Mouse (Mus musculus) kidney, postnatal 0 days (tissue): ENCODE measurements around the gene Fam160a2. TPM values are rescaled to one million over a fixed set of nuclear protein-coding genes. Genes with fewer than 3 reads are reported as not detected.

Source experiments
- ATAC-seq: fragments of 200-750 bp; cut with Nextera tagmentation; replicated peaks from 2 replicates; pipeline ENCODE4 v1.8.0; 2017; ENCODE audit warnings: low read depth, moderate number of reproducible peaks, moderate TSS enrichment, moderate library complexity; ENCODE audit not compliant: low FRiP score
- DNase-seq: peaks from one replicate; pipeline ENCODE4 v3.0.0-alpha.2; 2016; ENCODE audit warnings: low spot score
- H3K27ac ChIP-seq: fragments of 300-500 bp; sonication (generic); 2 replicates; pipeline ENCODE4 v1.5.1; 2014; ENCODE audit warnings: mild to moderate bottlenecking
- H3K27me3 ChIP-seq: fragments of 300-500 bp; sonication (generic); 2 replicates; pipeline ENCODE4 v1.6.1; 2014; ENCODE audit warnings: low read length, mixed read lengths; ENCODE audit not compliant: insufficient read depth
- H3K36me3 ChIP-seq: fragments of 300-500 bp; sonication (generic); 2 replicates; pipeline ENCODE4 v1.6.1; 2014; ENCODE audit warnings: low read length, mixed read lengths; ENCODE audit not compliant: insufficient read depth
- H3K4me1 ChIP-seq: fragments of 300-500 bp; sonication (generic); replicated peaks from 2 replicates; pipeline ENCODE4 v1.6.1; 2014; ENCODE audit warnings: antibody characterized with exemption, low read length, mixed read lengths; ENCODE audit not compliant: insufficient read depth
- H3K4me2 ChIP-seq: fragments of 300-500 bp; sonication (generic); 2 replicates; pipeline ENCODE4 v1.6.1; 2014; ENCODE audit warnings: mild to moderate bottlenecking, low read length, moderate library complexity, mixed read lengths
- H3K4me3 ChIP-seq: fragments of 300-500 bp; sonication (generic); replicated peaks from 2 replicates; pipeline ENCODE4 v1.5.1; 2014; ENCODE audit warnings: low read depth, low read length
- H3K9ac ChIP-seq: fragments of 300-500 bp; sonication (generic); 2 replicates; pipeline ENCODE4 v1.6.1; 2014; ENCODE audit warnings: low read depth, low read length
- H3K9me3 ChIP-seq: fragments of 300-500 bp; sonication (generic); replicated peaks from 2 replicates; pipeline ENCODE4 v1.6.1; 2016; ENCODE audit warnings: low read length, inconsistent platforms, mixed read lengths
- CTCF ChIP-seq: IDR thresholded peaks from 2 replicates; pipeline ENCODE4 v1.5.1; 2016; ENCODE audit warnings: antibody characterized with exemption, low read depth, mild to moderate bottlenecking, moderate library complexity
- WGBS: fragments of 180-500 bp; shearing (Covaris S2); extraction: QIAGEN DNeasy Blood & Tissue Kit; methylation state at CpG from one replicate; pipeline ENCODE4 v1.1.7; 2014; 5-methylcytosine and 5-hydroxymethylcytosine counted together
- polyA plus RNA-seq: library from polyadenylated mRNA; unstranded; fragments of >200 nt; fragmentation: Nextera tagmentation; extraction: Ambion mirVana; gene quantifications from 2 replicates; pipeline ENCODE4 v1.2.1, GENCODE M21; 2015

The Fam160a2 gene
- polyA plus RNA-seq, 1 experiment from 2014 or later, result 28.0 TPM

DNA sequence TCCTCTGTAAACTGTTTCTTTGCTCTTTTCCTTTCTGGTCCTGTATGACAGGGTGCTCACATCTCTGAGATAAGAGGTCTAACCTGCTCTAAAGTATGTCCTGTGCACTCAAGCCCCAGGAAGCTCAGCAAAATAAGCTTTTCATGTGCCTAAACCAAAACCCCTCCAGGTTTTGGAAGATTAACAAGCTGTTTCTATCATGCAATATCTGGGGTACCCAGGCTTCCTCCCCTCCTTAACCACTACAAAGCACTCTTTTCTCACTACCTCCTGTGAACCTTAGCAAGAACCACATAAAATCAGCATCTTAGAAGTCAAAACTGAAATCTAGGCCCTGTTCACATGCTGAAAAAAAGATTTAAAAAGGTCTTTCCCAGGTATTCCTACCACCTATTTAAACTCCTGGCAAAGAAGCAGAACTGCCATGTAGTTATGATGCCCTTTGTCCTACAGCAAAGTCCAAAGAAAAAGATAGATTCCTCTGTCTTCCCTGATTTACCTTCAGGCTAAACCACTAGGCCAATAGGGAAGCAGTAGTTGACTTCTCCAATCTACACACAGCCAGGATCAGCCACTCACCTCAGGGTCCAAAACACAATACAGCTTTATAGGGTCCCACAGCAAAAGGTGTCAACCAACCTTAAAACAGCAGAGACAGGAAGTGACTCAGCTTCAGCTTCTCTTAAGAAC lies 4.6 kb downstream of the Fam160a2 start:
- no peaks in the 10 kb centered on the region for H3K9me3 ChIP-seq
- H3K9ac ChIP-seq, result no peak overlapping the region
- no peak overlapping the region for H3K4me2 ChIP-seq
- ATAC-seq (no peak), DNase-seq (no peak)
- no peaks in the 10 kb centered on the region for H3K27me3 ChIP-seq
- H3K27ac ChIP-seq, result no peak overlapping the region
- no peaks in the 10 kb centered on the region for H3K36me3 ChIP-seq
- H3K4me1 ChIP-seq, result no peaks in the 10 kb centered on the region
- TF ChIP-seq CTCF, result no peak
- H3K4me3 ChIP-seq, result no peak overlapping the region

DNA sequence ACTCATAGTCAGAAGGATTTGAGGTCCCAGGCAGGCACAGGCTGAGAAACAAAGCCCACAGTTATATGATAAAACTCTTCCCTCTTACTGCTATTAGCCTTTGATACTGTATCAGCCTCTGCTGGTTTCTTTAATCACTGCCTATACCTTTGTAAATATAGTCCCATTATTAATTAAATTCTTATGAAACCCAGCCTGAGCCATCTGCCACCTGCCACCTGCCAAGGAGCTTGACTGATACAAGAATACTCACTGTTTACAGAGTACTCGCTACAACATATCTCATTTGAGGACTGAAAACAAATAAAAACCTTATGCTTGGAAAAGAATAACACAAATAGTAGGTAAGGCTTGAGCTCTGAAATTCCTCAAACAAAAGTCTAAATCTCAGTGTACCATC lies 5.2 kb downstream of the Fam160a2 start:
- Histone ChIP-seq H3K4me3 (no peak overlapping the region), H3K4me1 (no peaks in the 10 kb centered on the region), H3K27ac (no peak overlapping the region), H3K27me3 (no peaks in the 10 kb centered on the region), H3K9me3 (no peaks in the 10 kb centered on the region), H3K36me3 (peaks cover 6% of the 10 kb centered on the region; the same call in 1 of the 2 replicates), H3K4me2 (no peak overlapping the region), H3K9ac (no peak overlapping the region)
- ATAC-seq, result no peak
- WGBS, result 81% methylated on average over 1 of the region's 1 CpGs
- DNase-seq, result no peak
- no peak for TF ChIP-seq CTCF

DNA sequence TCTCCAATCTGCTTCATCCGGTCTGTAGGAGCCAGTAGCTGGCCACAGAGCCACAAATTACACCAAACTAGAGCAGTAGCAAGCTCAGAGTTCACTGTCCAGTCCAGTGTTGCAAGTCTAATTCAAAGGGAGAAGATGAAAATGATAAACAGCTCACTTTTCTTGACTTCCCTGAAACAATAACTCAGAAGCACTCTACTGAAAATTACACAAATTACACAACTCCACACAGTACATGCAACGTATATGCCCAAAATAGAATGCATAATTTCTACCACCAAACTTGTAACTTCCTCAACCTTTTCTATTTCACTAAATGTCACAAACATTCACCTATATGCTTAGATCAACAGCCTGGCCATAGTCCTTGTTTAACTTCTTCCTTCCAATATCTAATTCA lies 9.6 kb downstream of the Fam160a2 start:
- Histone ChIP-seq H3K4me2 (no peak overlapping the region), H3K9ac (no peak overlapping the region), H3K27ac (no peak overlapping the region), H3K9me3 (no peaks in the 10 kb centered on the region), H3K36me3 (peaks cover 33% of the 10 kb centered on the region), H3K4me1 (no peaks in the 10 kb centered on the region), H3K27me3 (no peaks in the 10 kb centered on the region), H3K4me3 (no peak overlapping the region)
- ATAC-seq (no peak), DNase-seq (no peak)
- no peak for TF ChIP-seq CTCF
- 85% methylated on average over 2 of the region's 2 CpGs for WGBS

GRCm38 (mm10) chr7:105387696-105388095 lies 12.2 kb downstream of the Fam160a2 start:
- no peak overlapping the region for H3K27ac ChIP-seq
- DNase-seq, result no peak
- no peaks in the 10 kb centered on the region for H3K9me3 ChIP-seq
- no peak overlapping the region for H3K4me3 ChIP-seq
- no peak overlapping the region for H3K9ac ChIP-seq
- no peak for ATAC-seq
- no peaks in the 10 kb centered on the region for H3K4me1 ChIP-seq
- no peak for TF ChIP-seq CTCF
- H3K36me3 ChIP-seq, result peaks cover 55% of the 10 kb centered on the region
- H3K4me2 ChIP-seq, result no peak overlapping the region
- no peaks in the 10 kb centered on the region for H3K27me3 ChIP-seq
- 96% methylated on average over 2 of the region's 2 CpGs for WGBS

GRCm38 (mm10) chr7:105380329-105380728 lies 19.5 kb downstream of the Fam160a2 start:
- no peak for ATAC-seq
- Histone ChIP-seq H3K4me3 (no peak overlapping the region), H3K4me1 (no peaks in the 10 kb centered on the region), H3K9me3 (no peaks in the 10 kb centered on the region), H3K4me2 (no peak overlapping the region), H3K9ac (no peak overlapping the region), H3K36me3 (peaks cover 57% of the 10 kb centered on the region), H3K27me3 (no peaks in the 10 kb centered on the region), H3K27ac (no peak overlapping the region)
- no peak for DNase-seq
- no peak for TF ChIP-seq CTCF
- 95% methylated on average over 3 of the region's 3 CpGs for WGBS

DNA sequence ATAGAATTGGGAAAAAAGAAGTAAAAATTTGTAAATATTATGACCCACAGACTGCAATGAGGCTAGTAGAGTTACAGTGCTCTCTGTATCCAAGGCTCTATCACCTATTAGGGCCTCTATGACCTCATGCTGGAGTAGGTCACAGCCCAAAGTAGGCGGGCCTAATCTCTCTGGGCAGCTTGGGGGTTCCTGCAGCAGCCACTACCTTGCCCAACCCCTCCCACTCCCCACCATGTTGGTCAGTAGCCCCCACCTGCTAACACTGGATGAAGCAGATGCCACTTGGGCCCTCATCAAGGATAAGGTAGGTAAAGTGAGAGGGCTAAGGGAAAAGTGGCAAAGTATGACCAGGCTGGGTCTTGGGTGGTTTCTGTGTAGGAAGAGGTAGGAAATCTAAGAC lies 25.0 kb downstream of the Fam160a2 start, which contains the start of gene Gm5901:
Gm5901 (plus strand) TSS at position 173 of the 400 bp plus-strand sequence.
- no peak for ATAC-seq

DNA sequence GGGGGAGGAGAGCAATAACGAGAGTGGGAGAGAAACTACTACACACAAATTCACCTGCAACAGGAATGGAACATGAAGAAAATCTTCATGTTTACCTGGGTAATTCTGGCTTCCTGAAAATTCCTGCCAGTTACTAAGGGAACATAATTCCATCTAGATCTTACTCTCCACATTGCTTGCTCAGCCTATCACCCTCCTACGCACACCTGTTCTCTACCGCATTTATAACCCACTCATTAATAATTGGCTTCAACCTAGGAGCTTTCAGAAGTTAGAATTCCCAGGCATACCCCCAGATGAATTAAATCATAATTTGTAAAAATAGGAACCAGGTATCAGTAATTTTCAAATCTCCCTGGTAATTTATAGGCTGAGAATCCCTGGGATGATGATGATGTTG lies 25.9 kb downstream of the Fam160a2 start:
- ATAC-seq (no peak), DNase-seq (no peak)
- Histone ChIP-seq H3K4me2 (no peak overlapping the region), H3K4me1 (no peaks in the 10 kb centered on the region), H3K4me3 (no peak overlapping the region), H3K9me3 (no peaks in the 10 kb centered on the region), H3K9ac (no peak overlapping the region), H3K36me3 (peaks cover 16% of the 10 kb centered on the region), H3K27ac (no peak overlapping the region), H3K27me3 (no peaks in the 10 kb centered on the region)
- 86% methylated on average over 3 of the region's 3 CpGs for WGBS
- no peak for TF ChIP-seq CTCF

More for the DNA sequence above, 25.0 kb downstream of the Fam160a2 start, which contains the start of gene Gm5901:
- WGBS, result 92% methylated on average over 1 of the region's 1 CpGs
- H3K4me1 ChIP-seq, result no peaks in the 10 kb centered on the region
- peaks cover 23% of the 10 kb centered on the region for H3K36me3 ChIP-seq
- no peak for DNase-seq
- no peak within 1 kb of the TSS for H3K4me2 ChIP-seq
- no peak within 1 kb of the TSS for H3K27ac ChIP-seq
- H3K27me3 ChIP-seq, result no peaks in the 10 kb centered on the region
- no peak within 1 kb of the TSS for H3K4me3 ChIP-seq
- no peak within 1 kb of the TSS for H3K9ac ChIP-seq
- TF ChIP-seq CTCF, result no peak
- no peaks in the 10 kb centered on the region for H3K9me3 ChIP-seq
